Mouse (Mus musculus): Measurements from ENCODE around the gene Sypl.

DNA sequence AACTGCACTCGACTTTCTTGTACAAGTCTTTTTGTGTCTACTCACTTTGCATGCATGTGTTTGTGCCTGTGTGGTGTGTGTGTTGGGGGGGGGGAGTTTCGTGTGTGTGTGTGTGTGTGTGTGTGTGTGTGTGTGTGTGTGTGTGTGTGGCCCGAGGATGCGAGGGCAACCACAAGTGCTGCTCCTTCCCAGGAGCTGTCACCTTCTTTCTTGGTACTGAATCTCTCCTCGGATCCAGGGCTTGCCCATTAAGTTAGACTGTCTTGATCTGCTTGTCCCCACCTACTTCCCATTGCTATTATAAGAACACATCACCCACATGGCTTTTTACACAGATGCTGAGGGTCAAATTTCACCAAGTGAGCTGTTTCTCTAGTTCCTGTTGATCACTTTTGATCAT, 45.1 kb downstream of the Sypl start:
- no peak for TF ChIP-seq EP300 (IDR thresholded peaks at IDR 0.05; ENCODE audit: insufficient read depth, low read depth, low read length)
- TF ChIP-seq POLR2A (IDR thresholded peaks at IDR 0.05; ENCODE audit: insufficient read depth, low read length) = no peak
- no peak for TF ChIP-seq CTCF (IDR thresholded peaks at IDR 0.05; ENCODE audit: low read depth, low read length)

Data from ES-Bruce4 (cell line).